Comparison of ENCODE assay signal across 11 mouse cellular contexts in genomic region chr17:87337683-87338082, GRCm38 (mm10).
"Had no signal": no experiment of that assay in that cellular context is flagged by ENCODE, and none has a peak within 500 bp of the region (broad histone marks: within the 10 kb centered on the region; RNA-seq: fewer than 3 reads in every experiment).

No protein-coding gene starts in this region.

- H3K27ac ChIP-seq: kidney, postnatal 0 days; limb, embryonic 15.5 days; midbrain, embryonic 12.5 days had no signal

- H3K9ac ChIP-seq: limb, embryonic 15.5 days; lung, embryonic 14.5 days; midbrain, embryonic 12.5 days had no signal

- H3K4me3 ChIP-seq: limb, embryonic 15.5 days; megakaryocyte, embryonic 14.5 days; midbrain, embryonic 12.5 days had no signal

- DNase-seq: kidney, adult 11 months; layer of hippocampus, adult 9-11 months; layer of hippocampus, postnatal 36 days; lung, embryonic 14.5 days; lung, postnatal 10 days; lung, postnatal 4 days; right cerebral cortex, postnatal 25 days had no signal

- H3K36me3 ChIP-seq: limb, embryonic 15.5 days; midbrain, embryonic 12.5 days had no signal

- H3K4me2 ChIP-seq: limb, embryonic 15.5 days; lung, embryonic 14.5 days; midbrain, embryonic 12.5 days had no signal

- H3K27me3 ChIP-seq: limb, embryonic 15.5 days; megakaryocyte, embryonic 14.5 days; midbrain, embryonic 12.5 days had no signal

- H3K9me3 ChIP-seq: limb, embryonic 15.5 days; midbrain, embryonic 12.5 days had no signal
